Mouse (Mus musculus): ENCODE data around the gene Ube2c. TPM values are rescaled to one million over a fixed set of nuclear protein-coding genes. Genes with fewer than 3 reads are reported as not detected.
A peak's percentile ranks its signal among the peaks of the same experiment; 100 is the strongest.

Gene Ube2c
- polyA plus RNA-seq, 1 experiment: 91.2 TPM

GRCm38 (mm10) chr2:164752454-164752853 is 17.2 kb upstream of the Ube2c start:
- no peak overlapping the region for H3K4me3 ChIP-seq (ENCODE audit: low read depth, low read length)
- WGBS: 83% methylated on average over 2 of the region's 2 CpGs
- H3K27ac ChIP-seq (ENCODE audit: insufficient read depth, low read depth, low read length): no peak overlapping the region
- TF ChIP-seq POLR2A (IDR thresholded peaks at IDR 0.05; ENCODE audit: low read depth, low read length) (no peak), CTCF (IDR thresholded peaks at IDR 0.05; ENCODE audit: extremely low read depth, insufficient read length, insufficient replicate concordance, low read depth, low read length) (no peak)
- H3K36me3 ChIP-seq (ENCODE audit: control insufficient read depth, insufficient read depth, low read length): peaks cover 58% of the 10 kb centered on the region
- H3K27me3 ChIP-seq (ENCODE audit: control insufficient read depth, insufficient read depth, low read length): no peaks in the 10 kb centered on the region
- peaks cover 1% of the 10 kb centered on the region; the same call in 1 of the 2 replicates for H3K4me1 ChIP-seq (ENCODE audit: control insufficient read depth, insufficient read depth, insufficient read length, low read length)

GRCm38 (mm10) chr2:164754105-164754504 is 15.6 kb upstream of the Ube2c start:
- no peak overlapping the region for H3K4me3 ChIP-seq (ENCODE audit: low read depth, low read length)
- H3K27ac ChIP-seq (ENCODE audit: insufficient read depth, low read depth, low read length): 0 out of 2 replicates have a peak overlapping the region, but pooled peaks have one; percentile 9
- no peak for TF ChIP-seq POLR2A (IDR thresholded peaks at IDR 0.05; ENCODE audit: low read depth, low read length)
- TF ChIP-seq CTCF (IDR thresholded peaks at IDR 0.05; ENCODE audit: extremely low read depth, insufficient read length, insufficient replicate concordance, low read depth, low read length): no peak
- peaks cover 67% of the 10 kb centered on the region for H3K36me3 ChIP-seq (ENCODE audit: control insufficient read depth, insufficient read depth, low read length)
- 60% methylated on average over 11 of the region's 11 CpGs for WGBS
- H3K4me1 ChIP-seq (ENCODE audit: control insufficient read depth, insufficient read depth, insufficient read length, low read length): no peaks in the 10 kb centered on the region
- H3K27me3 ChIP-seq (ENCODE audit: control insufficient read depth, insufficient read depth, low read length): no peaks in the 10 kb centered on the region

DNA sequence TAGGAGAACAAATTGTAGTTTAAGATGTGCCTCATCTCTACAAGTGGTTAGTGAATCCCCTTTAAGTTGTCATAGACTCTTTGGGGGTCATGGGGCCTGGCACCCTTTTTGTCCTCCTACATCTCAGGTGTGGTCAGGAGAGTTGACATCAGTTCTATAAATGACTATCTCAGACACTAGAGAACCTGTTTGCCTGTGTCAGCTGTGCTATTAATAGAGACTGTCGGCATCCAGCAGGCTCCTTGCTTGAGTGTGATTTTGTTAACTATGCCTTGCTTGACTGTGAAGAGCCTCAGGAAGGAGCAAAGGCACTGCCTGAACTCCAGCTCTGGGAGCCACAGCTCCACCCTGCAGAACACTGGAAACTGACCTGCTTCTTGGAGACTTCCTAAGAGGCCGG is 14.9 kb upstream of the Ube2c start:
- Histone ChIP-seq H3K27me3 (ENCODE audit: control insufficient read depth, insufficient read depth, low read length) (no peaks in the 10 kb centered on the region), H3K27ac (ENCODE audit: insufficient read depth, low read depth, low read length) (no peak overlapping the region), H3K4me1 (ENCODE audit: control insufficient read depth, insufficient read depth, insufficient read length, low read length) (no peaks in the 10 kb centered on the region), H3K36me3 (ENCODE audit: control insufficient read depth, insufficient read depth, low read length) (peaks cover 73% of the 10 kb centered on the region), H3K4me3 (ENCODE audit: low read depth, low read length) (no peak overlapping the region)
- WGBS: 84% methylated on average over 2 of the region's 2 CpGs
- TF ChIP-seq CTCF (IDR thresholded peaks at IDR 0.05; ENCODE audit: extremely low read depth, insufficient read length, insufficient replicate concordance, low read depth, low read length): no peak
- TF ChIP-seq POLR2A (IDR thresholded peaks at IDR 0.05; ENCODE audit: low read depth, low read length): no peak

GRCm38 (mm10) chr2:164757841-164758240 is 11.9 kb upstream of the Ube2c start:
- peaks cover 85% of the 10 kb centered on the region for H3K36me3 ChIP-seq (ENCODE audit: control insufficient read depth, insufficient read depth, low read length)
- H3K27ac ChIP-seq (ENCODE audit: insufficient read depth, low read depth, low read length): no peak overlapping the region

GRCm38 (mm10) chr2:164758692-164759091 is 11.0 kb upstream of the Ube2c start:
- no peaks in the 10 kb centered on the region for H3K27me3 ChIP-seq (ENCODE audit: control insufficient read depth, insufficient read depth, low read length)
- 88% methylated on average over 1 of the region's 1 CpGs for WGBS
- TF ChIP-seq CTCF (IDR thresholded peaks at IDR 0.05; ENCODE audit: extremely low read depth, insufficient read length, insufficient replicate concordance, low read depth, low read length): no peak
- TF ChIP-seq POLR2A (IDR thresholded peaks at IDR 0.05; ENCODE audit: low read depth, low read length): no peak
- H3K4me1 ChIP-seq (ENCODE audit: control insufficient read depth, insufficient read depth, insufficient read length, low read length): no peaks in the 10 kb centered on the region
- peaks cover 86% of the 10 kb centered on the region for H3K36me3 ChIP-seq (ENCODE audit: control insufficient read depth, insufficient read depth, low read length)
- no peak overlapping the region for H3K27ac ChIP-seq (ENCODE audit: insufficient read depth, low read depth, low read length)
- H3K4me3 ChIP-seq (ENCODE audit: low read depth, low read length): no peak overlapping the region

More at GRCm38 (mm10) chr2:164757841-164758240, 11.9 kb upstream of the Ube2c start:
- TF ChIP-seq CTCF (IDR thresholded peaks at IDR 0.05; ENCODE audit: extremely low read depth, insufficient read length, insufficient replicate concordance, low read depth, low read length) (no peak), POLR2A (IDR thresholded peaks at IDR 0.05; ENCODE audit: low read depth, low read length) (no peak)
- no peaks in the 10 kb centered on the region for H3K27me3 ChIP-seq (ENCODE audit: control insufficient read depth, insufficient read depth, low read length)
- 88% methylated on average over 11 of the region's 11 CpGs for WGBS
- H3K4me3 ChIP-seq (ENCODE audit: low read depth, low read length): no peak overlapping the region
- H3K4me1 ChIP-seq (ENCODE audit: control insufficient read depth, insufficient read depth, insufficient read length, low read length): no peaks in the 10 kb centered on the region

- Histone ChIP-seq H3K27me3 (ENCODE audit: control insufficient read depth, insufficient read depth, low read length) (no peaks in the 10 kb centered on the region), H3K36me3 (ENCODE audit: control insufficient read depth, insufficient read depth, low read length) (peaks cover 78% of the 10 kb centered on the region), H3K4me3 (ENCODE audit: low read depth, low read length) (no peak overlapping the region), H3K27ac (ENCODE audit: insufficient read depth, low read depth, low read length) (no peak overlapping the region), H3K4me1 (ENCODE audit: control insufficient read depth, insufficient read depth, insufficient read length, low read length) (no peaks in the 10 kb centered on the region)
- 84% methylated on average over 4 of the region's 4 CpGs for WGBS
- no peak for TF ChIP-seq CTCF (IDR thresholded peaks at IDR 0.05; ENCODE audit: extremely low read depth, insufficient read length, insufficient replicate concordance, low read depth, low read length)
- no peak for TF ChIP-seq POLR2A (IDR thresholded peaks at IDR 0.05; ENCODE audit: low read depth, low read length)
These were observed 9.5 kb upstream of the Ube2c start for GRCm38 (mm10) chr2:164760059-164760833.

DNA sequence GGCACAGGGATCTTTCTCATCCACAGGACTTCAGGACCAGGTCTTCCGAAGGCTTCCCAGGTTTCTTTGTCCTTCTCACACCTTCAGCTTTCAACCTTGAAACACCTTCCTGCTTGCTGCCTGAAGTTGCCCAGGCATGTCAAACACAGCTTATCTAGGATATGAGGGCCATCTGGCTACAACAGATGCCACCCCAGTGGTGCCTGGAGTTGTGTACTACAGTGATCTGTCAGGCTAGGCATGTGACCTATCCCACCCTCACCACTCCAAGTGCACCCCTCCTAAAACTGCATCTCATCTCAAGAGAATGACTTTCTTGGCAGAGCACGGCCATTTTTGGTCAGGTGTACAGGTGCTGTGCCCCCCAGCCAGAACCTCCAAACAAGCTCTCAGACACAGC is 8.2 kb upstream of the Ube2c start:
- no peak for TF ChIP-seq POLR2A (IDR thresholded peaks at IDR 0.05; ENCODE audit: low read depth, low read length)
- TF ChIP-seq CTCF (IDR thresholded peaks at IDR 0.05; ENCODE audit: extremely low read depth, insufficient read length, insufficient replicate concordance, low read depth, low read length): no peak
- Histone ChIP-seq H3K36me3 (ENCODE audit: control insufficient read depth, insufficient read depth, low read length) (peaks cover 77% of the 10 kb centered on the region), H3K4me1 (ENCODE audit: control insufficient read depth, insufficient read depth, insufficient read length, low read length) (no peaks in the 10 kb centered on the region), H3K4me3 (ENCODE audit: low read depth, low read length) (no peak overlapping the region), H3K27me3 (ENCODE audit: control insufficient read depth, insufficient read depth, low read length) (no peaks in the 10 kb centered on the region), H3K27ac (ENCODE audit: insufficient read depth, low read depth, low read length) (no peak overlapping the region)
- WGBS: 95% methylated on average over 2 of the region's 2 CpGs

All from small intestine, adult 2 months (tissue).